Mouse (Mus musculus): ENCODE data around the gene Olfr678. TPM values are rescaled to one million over a fixed set of nuclear protein-coding genes. Genes with fewer than 3 reads are reported as not detected.
"Not testable (repeated sequence)": the region's sequence is repeated elsewhere in the genome, so short reads cannot be mapped to it uniquely, and the experiment has no call there.

The Olfr678 gene
- polyA plus RNA-seq (2015; fragmentation: Nextera tagmentation; extraction: Ambion mirVana): not detected in 2 replicates

DNA sequence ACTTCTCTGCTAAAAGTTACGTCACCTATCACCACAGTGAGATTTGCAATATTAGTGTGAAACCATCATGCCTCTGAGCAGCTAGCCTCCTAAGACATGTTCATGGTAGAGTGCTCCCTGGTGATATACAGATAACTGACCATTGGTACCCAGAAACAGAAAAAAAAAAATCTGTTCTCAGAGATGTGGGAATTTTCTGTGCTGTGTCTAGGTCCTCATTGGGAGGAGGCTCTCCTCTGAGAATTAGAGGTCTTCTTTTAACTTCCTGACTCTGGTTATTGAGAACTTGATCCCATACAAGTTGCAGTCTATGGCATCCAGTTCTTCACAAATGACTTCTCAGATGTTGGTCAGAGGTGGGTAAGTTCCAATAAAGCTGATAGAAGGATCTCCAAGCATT is at the start of gene Olfr678:
Olfr678 (plus strand) TSS at position 301 of the 400 bp plus-strand sequence.
- Histone ChIP-seq H3K9ac (replicated peaks) (no peak within 1 kb of the TSS), H3K27ac (replicated peaks) (no peak within 1 kb of the TSS), H3K27me3 (no peaks in the 10 kb centered on the region), H3K36me3 (no peaks in the 10 kb centered on the region), H3K4me2 (replicated peaks) (no peak within 1 kb of the TSS), H3K4me1 (no peaks in the 10 kb centered on the region), H3K9me3 (no peaks in the 10 kb centered on the region), H3K4me3 (no peak within 1 kb of the TSS)
- ATAC-seq (replicated peaks): no peak
- WGBS: 91% methylated on average over 1 of the region's 1 CpGs

DNA sequence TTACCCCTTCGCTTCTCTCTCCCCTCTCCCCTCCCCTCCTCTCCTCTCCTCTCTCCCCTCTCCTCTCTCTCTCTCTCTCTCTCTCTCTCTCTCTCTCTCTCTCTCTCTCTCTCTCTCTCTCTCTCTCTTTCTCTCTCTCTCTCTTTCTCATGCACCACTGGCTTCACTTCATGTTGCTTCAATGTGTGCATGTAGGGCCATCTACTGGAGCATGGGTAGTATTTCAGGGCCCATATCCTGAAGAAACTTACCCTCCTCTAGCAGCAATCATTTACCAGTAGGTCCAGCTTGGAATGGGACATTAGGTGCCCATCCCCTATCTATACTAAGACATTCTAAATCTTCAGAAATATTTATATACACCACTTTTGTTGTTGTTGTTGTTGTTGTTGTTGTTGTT is 41.7 kb upstream of the Olfr678 start:
- H3K4me3 ChIP-seq: no peak overlapping the region
- no peaks in the 10 kb centered on the region for H3K4me1 ChIP-seq
- no peaks in the 10 kb centered on the region for H3K9me3 ChIP-seq
- no peak overlapping the region for H3K9ac ChIP-seq (replicated peaks)
- no peaks in the 10 kb centered on the region for H3K36me3 ChIP-seq
- H3K4me2 ChIP-seq (replicated peaks): no peak overlapping the region
- H3K27ac ChIP-seq (replicated peaks): no peak overlapping the region
- H3K27me3 ChIP-seq: no peaks in the 10 kb centered on the region
- 94% methylated on average over 1 of the region's 1 CpGs for WGBS
- no peak for ATAC-seq (replicated peaks)

GRCm38 (mm10) chr7:105028360-105028759 is 35.9 kb upstream of the Olfr678 start, which contains the start of gene Olfr675:
Gene Olfr675 (minus strand): TSS chr7:105028460.
- no peak for ATAC-seq (replicated peaks)
- H3K36me3 ChIP-seq: no peaks in the 10 kb centered on the region
- 87% methylated on average over 1 of the region's 1 CpGs for WGBS

DNA sequence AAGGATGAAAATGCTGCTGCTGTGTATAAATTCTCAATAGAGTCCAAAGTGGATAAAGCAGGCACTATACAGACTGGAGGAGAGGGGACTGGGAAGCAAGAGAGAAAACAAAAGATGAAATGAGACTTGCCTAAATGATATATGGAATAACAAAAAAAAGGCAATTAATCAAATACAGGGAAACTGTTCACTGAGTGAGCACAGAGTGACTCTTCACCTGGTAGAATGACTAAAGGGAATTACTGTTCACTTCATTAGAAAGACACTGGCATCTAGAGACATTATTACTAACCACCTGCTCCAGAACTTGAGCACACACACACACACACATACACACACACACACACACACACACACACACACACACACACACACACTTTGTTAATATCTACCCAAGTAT is 31.9 kb upstream of the Olfr678 start, which contains the start of gene Olfr676:
Olfr676 (plus strand) TSS at position 301 of the 400 bp plus-strand sequence.
- Histone ChIP-seq H3K27ac (replicated peaks) (no peak within 1 kb of the TSS), H3K4me3 (no peak within 1 kb of the TSS), H3K9me3 (no peaks in the 10 kb centered on the region), H3K9ac (replicated peaks) (no peak within 1 kb of the TSS), H3K4me1 (no peaks in the 10 kb centered on the region), H3K4me2 (replicated peaks) (no peak within 1 kb of the TSS), H3K36me3 (no peaks in the 10 kb centered on the region), H3K27me3 (no peaks in the 10 kb centered on the region)
- ATAC-seq (replicated peaks): no peak

More at GRCm38 (mm10) chr7:105028360-105028759, 35.9 kb upstream of the Olfr678 start, which contains the start of gene Olfr675:
- Histone ChIP-seq H3K4me2 (replicated peaks) (no peak within 1 kb of the TSS), H3K9me3 (no peaks in the 10 kb centered on the region), H3K27me3 (no peaks in the 10 kb centered on the region), H3K4me1 (no peaks in the 10 kb centered on the region), H3K27ac (replicated peaks) (no peak within 1 kb of the TSS), H3K4me3 (no peak within 1 kb of the TSS), H3K9ac (replicated peaks) (no peak within 1 kb of the TSS)

DNA sequence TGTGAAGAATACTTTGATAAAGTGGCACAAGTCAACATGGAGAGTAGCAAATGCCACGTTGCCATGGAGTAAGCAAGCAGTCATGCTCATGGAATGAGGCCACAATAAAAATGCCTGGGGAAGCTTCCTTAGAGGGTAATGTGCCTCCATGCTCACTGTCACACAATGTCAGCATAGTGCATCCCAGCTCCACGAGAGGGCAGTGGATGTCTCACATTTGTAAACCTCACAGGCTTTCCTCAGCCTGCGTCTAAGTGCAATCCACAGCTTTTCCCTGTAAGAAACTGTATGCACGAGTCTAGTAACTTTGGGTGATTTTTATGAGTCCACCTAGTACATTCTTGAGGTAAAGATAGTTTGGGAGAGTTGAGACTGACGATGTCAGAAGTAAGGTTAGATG is 30.4 kb upstream of the Olfr678 start:
- ATAC-seq (replicated peaks); H3K4me3 ChIP-seq; H3K27ac ChIP-seq (replicated peaks); H3K4me1 ChIP-seq; H3K4me2 ChIP-seq (replicated peaks); H3K9me3 ChIP-seq; H3K9ac ChIP-seq (replicated peaks); H3K27me3 ChIP-seq; H3K36me3 ChIP-seq: not testable (repeated sequence)
- 60% methylated on average over 5 of the region's 5 CpGs for WGBS

DNA sequence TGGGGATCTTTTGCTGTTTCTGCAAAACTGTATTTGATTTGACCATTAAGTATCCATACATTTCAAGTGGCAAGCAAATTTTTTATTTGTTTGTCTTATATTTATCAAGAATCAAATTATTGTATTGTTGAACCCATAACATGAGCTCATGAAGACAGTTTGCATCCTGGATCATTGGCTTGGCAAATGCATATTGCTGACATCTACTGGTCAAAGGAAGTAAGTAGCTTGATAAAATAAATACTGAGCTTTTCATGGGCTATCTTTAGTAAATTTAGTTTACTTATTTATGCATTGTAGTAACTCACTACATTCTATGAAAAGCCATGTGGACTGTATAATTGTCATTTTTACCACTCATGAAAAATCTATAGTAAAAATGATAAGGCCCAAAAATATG is 5.3 kb upstream of the Olfr678 start:
- no peak for ATAC-seq (replicated peaks)
- Histone ChIP-seq H3K9me3 (no peaks in the 10 kb centered on the region), H3K4me3 (no peak overlapping the region), H3K4me1 (no peaks in the 10 kb centered on the region), H3K9ac (replicated peaks) (no peak overlapping the region), H3K27me3 (no peaks in the 10 kb centered on the region), H3K4me2 (replicated peaks) (no peak overlapping the region), H3K36me3 (no peaks in the 10 kb centered on the region), H3K27ac (replicated peaks) (no peak overlapping the region)

- Histone ChIP-seq H3K27me3 (no peaks in the 10 kb centered on the region), H3K9me3 (no peaks in the 10 kb centered on the region), H3K4me2 (replicated peaks) (no peak within 1 kb of the TSS), H3K27ac (replicated peaks) (no peak within 1 kb of the TSS), H3K4me1 (no peaks in the 10 kb centered on the region), H3K4me3 (no peak within 1 kb of the TSS), H3K36me3 (no peaks in the 10 kb centered on the region), H3K9ac (replicated peaks) (no peak within 1 kb of the TSS)
- no peak for ATAC-seq (replicated peaks)
- WGBS: 65% methylated on average over 1 of the region's 1 CpGs
These were observed 16.6 kb downstream of the Olfr678 start, which contains the start of gene Olfr679 for GRCm38 (mm10) chr7:105080905-105081304. Gene Olfr679 (plus strand): TSS chr7:105081205.

DNA sequence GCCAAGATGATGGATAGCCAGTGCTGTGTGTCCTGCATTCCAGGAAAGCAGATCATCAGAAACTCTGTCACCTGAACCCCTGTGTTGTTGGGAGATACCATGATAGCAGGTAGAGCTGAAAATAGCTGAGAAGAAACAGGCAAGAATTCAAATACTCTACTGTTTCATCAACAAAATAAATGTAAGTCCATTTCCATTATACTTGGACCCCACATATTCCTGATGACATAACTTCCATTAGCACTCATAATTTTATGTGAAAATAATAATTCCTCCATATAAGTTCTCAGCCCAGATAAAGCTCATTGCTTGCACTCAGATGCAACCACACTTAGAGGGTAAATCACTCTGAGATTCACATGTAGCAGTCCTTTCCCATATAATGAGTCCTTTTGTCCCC is 28.4 kb downstream of the Olfr678 start, which contains the start of gene Olfr680-ps1:
Olfr680-ps1 (minus strand) TSS at position 101 of the 400 bp plus-strand sequence.
- H3K9me3 ChIP-seq; H3K9ac ChIP-seq (replicated peaks); H3K4me3 ChIP-seq; ATAC-seq (replicated peaks); H3K27ac ChIP-seq (replicated peaks); H3K27me3 ChIP-seq; H3K4me1 ChIP-seq; H3K4me2 ChIP-seq (replicated peaks); H3K36me3 ChIP-seq: not testable (repeated sequence)

DNA sequence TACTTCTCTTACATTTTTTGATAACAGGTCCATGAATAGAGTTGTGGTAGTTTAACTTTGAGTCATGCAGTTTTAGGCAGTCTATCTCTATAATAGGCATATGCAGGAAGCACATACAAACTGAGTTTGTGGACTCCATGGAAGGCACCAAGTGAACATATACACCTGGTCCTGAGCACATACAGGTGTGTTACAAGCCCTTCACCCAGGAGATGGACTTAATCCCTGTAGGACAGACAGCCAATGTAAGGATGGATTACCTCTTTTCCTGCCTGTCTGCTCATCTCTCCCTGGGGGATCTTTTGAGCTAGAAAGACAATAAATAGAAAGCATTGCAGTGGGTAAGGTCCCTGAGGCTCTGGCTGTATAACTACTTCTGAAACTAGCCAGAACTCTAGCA is 52.3 kb downstream of the Olfr678 start, which contains the start of gene Olfr681:
Olfr681 (plus strand) TSS at position 301 of the 400 bp plus-strand sequence.
- Histone ChIP-seq H3K9ac (replicated peaks) (no peak within 1 kb of the TSS), H3K9me3 (no peaks in the 10 kb centered on the region), H3K27ac (replicated peaks) (no peak within 1 kb of the TSS), H3K36me3 (no peaks in the 10 kb centered on the region), H3K4me2 (replicated peaks) (no peak within 1 kb of the TSS), H3K4me1 (no peaks in the 10 kb centered on the region), H3K4me3 (no peak within 1 kb of the TSS), H3K27me3 (no peaks in the 10 kb centered on the region)
- no peak for ATAC-seq (replicated peaks)

Other genes with a start within 250 kb of the Olfr678 start
- gene Usp17lb, start 221.9 kb upstream of the Olfr678 start, polyA plus RNA-seq (2015; fragmentation: Nextera tagmentation; extraction: Ambion mirVana): not detected in 2 replicates
- not detected in 2 replicates for gene Usp17la, start 207.5 kb upstream of the Olfr678 start, polyA plus RNA-seq (2015; fragmentation: Nextera tagmentation; extraction: Ambion mirVana)
- not detected in 2 replicates for gene Olfr665, start 186.4 kb upstream of the Olfr678 start, polyA plus RNA-seq (2015; fragmentation: Nextera tagmentation; extraction: Ambion mirVana)
- not detected in 2 replicates for gene Olfr666, start 168.5 kb upstream of the Olfr678 start, polyA plus RNA-seq (2015; fragmentation: Nextera tagmentation; extraction: Ambion mirVana)
- not detected in 2 replicates for gene Olfr667, start 143.0 kb upstream of the Olfr678 start, polyA plus RNA-seq (2015; fragmentation: Nextera tagmentation; extraction: Ambion mirVana)
- gene Olfr668, start 136.4 kb upstream of the Olfr678 start, polyA plus RNA-seq (2015; fragmentation: Nextera tagmentation; extraction: Ambion mirVana): not detected in 2 replicates
- gene Olfr669, start 130.2 kb upstream of the Olfr678 start, polyA plus RNA-seq (2015; fragmentation: Nextera tagmentation; extraction: Ambion mirVana): not detected in 2 replicates
- gene Olfr670, start 101.9 kb upstream of the Olfr678 start, polyA plus RNA-seq (2015; fragmentation: Nextera tagmentation; extraction: Ambion mirVana): not detected in 2 replicates
- not detected in 2 replicates for gene Olfr671, start 85.3 kb upstream of the Olfr678 start, polyA plus RNA-seq (2015; fragmentation: Nextera tagmentation; extraction: Ambion mirVana)
- not detected in 2 replicates for gene Olfr672, start 62.4 kb upstream of the Olfr678 start, polyA plus RNA-seq (2015; fragmentation: Nextera tagmentation; extraction: Ambion mirVana)
- gene Olfr675, start 36.0 kb upstream of the Olfr678 start, polyA plus RNA-seq (2015; fragmentation: Nextera tagmentation; extraction: Ambion mirVana): not detected in 2 replicates
- not detected in 2 replicates for gene Olfr676, start 31.8 kb upstream of the Olfr678 start, polyA plus RNA-seq (2015; fragmentation: Nextera tagmentation; extraction: Ambion mirVana)
- gene Olfr677, start 13.1 kb upstream of the Olfr678 start, polyA plus RNA-seq (2015; fragmentation: Nextera tagmentation; extraction: Ambion mirVana): not detected in 2 replicates
- not detected in 2 replicates for gene Olfr679, start 16.7 kb downstream of the Olfr678 start, polyA plus RNA-seq (2015; fragmentation: Nextera tagmentation; extraction: Ambion mirVana)
- not detected in 2 replicates for gene Olfr680-ps1, start 28.3 kb downstream of the Olfr678 start, polyA plus RNA-seq (2015; fragmentation: Nextera tagmentation; extraction: Ambion mirVana)
- gene Olfr681, start 52.4 kb downstream of the Olfr678 start, polyA plus RNA-seq (2015; fragmentation: Nextera tagmentation; extraction: Ambion mirVana): not detected in 2 replicates
- not detected in 2 replicates for gene Olfr683, start 82.5 kb downstream of the Olfr678 start, polyA plus RNA-seq (2015; fragmentation: Nextera tagmentation; extraction: Ambion mirVana)
- gene Olfr684, start 99.2 kb downstream of the Olfr678 start, polyA plus RNA-seq (2015; fragmentation: Nextera tagmentation; extraction: Ambion mirVana): not detected in 2 replicates
- gene Olfr685, start 121.5 kb downstream of the Olfr678 start, polyA plus RNA-seq (2015; fragmentation: Nextera tagmentation; extraction: Ambion mirVana): not detected in 2 replicates
- gene Olfr686, start 143.0 kb downstream of the Olfr678 start, polyA plus RNA-seq (2015; fragmentation: Nextera tagmentation; extraction: Ambion mirVana): not detected in 2 replicates
- not detected in 2 replicates for gene Olfr688, start 223.6 kb downstream of the Olfr678 start, polyA plus RNA-seq (2015; fragmentation: Nextera tagmentation; extraction: Ambion mirVana)
- gene Olfr689, start 246.7 kb downstream of the Olfr678 start, polyA plus RNA-seq (2015; fragmentation: Nextera tagmentation; extraction: Ambion mirVana): not detected in 2 replicates

All from forebrain, embryonic 15.5 days (tissue).